Mouse (Mus musculus) mesoderm, embryonic 11.5 days (tissue): Measurements from ENCODE around the gene Fat3.
A peak's percentile ranks its signal among the peaks of the same experiment; 100 is the strongest.

Experiments used
- DNase-seq: peaks from one replicate; pipeline ENCODE4 v3.0.0-alpha.2; 2012; ENCODE audit warnings: low read depth, low spot score

Fat3 gene

DNA sequence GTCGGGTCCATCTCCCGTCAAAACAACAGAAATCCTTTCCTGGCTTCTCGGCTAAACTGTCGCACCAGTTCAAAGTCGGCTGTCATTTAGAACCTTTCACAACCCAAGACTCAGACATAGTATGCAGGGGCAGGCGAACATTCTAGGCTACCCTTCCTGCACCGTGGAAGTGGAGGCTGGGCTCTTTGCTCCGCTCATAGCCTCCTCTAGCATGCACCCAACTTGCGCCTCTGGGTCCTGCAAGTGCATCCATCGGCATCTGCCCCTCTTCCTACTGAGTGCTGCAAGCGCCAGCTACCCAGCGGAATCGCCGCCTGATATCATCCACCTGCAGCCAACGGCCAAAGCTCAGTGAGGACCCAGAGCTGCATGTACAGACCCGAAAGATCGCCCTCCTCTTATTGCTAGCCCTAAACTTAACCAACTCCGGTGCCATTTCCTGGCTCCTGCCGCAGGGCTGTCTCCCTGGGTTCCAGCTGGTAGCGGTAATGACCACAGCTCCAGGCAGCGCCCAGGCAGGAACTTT, at the start of gene Fat3:
Gene Fat3 (minus strand): TSS at position 100 of the 526 bp plus-strand sequence.
- peak; percentile 43 for DNase-seq

DNA sequence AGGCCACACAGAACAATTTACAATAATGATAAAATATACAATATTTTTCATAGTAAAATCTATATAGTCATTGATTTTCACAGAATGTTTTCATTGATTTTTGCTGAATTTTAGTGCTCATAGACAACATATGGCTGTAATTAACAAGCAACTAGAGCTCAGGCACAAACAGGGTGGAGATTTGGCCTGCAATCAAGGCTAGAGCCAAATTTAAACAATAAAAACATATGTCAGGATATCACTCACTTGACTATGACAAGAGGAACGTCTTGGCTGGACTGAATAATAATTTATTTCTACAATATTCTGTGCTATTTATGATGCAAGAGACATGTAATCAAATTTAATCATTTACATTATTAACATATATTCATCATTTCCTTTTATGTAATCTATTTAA, 31.8 kb upstream of the Fat3 start:
- DNase-seq = no peak

GRCm38 (mm10) chr9:16517543-16517942, 16.5 kb upstream of the Fat3 start:
- DNase-seq = no peak

DNA sequence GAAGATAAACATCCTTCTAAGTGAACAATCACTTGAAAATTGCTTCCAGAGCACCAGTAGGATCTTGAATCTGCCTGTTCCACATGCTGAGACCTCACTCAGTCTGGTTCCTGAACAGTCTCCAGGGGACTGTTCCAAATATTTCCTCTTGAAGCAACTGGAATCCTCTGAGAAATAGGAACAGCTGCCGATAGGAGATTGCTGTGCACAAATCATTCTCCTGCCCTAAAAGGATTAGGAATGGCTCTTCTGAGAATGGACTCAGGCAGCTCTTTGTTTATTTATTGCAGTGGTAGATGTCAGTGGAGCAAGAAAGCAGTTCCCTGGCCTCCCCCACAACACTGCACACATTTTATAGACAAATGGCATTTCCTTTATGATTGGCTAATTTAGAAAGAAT, 10.9 kb upstream of the Fat3 start:
- DNase-seq = peak; percentile 54

DNA sequence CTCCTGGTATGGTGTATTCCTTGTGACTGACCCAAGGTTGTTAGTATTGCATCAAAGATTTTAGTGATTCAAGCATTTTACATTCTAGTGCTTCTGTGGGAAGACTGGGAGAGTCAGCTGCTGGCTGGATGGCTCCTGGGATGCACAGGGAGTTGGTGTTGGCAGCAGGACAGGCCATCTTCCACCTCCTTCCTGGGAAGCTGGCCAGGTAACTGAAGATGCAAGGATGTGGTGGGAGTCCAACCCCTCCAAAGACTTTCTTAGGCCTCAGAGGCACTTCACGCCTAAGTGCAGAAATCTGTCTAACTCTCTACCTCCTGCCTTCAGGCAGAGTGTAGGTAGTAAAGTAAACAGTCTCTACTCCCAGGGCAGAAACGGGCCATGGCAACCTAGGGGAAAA, 2.7 kb upstream of the Fat3 start:
- DNase-seq = no peak

- DNase-seq = no peak
Observed at GRCm38 (mm10) chr9:16502673-16503343, 1.7 kb upstream of the Fat3 start.

- peak; percentile 83 for DNase-seq
Observed at GRCm38 (mm10) chr9:16501990-16502672, 1.0 kb upstream of the Fat3 start.

DNA sequence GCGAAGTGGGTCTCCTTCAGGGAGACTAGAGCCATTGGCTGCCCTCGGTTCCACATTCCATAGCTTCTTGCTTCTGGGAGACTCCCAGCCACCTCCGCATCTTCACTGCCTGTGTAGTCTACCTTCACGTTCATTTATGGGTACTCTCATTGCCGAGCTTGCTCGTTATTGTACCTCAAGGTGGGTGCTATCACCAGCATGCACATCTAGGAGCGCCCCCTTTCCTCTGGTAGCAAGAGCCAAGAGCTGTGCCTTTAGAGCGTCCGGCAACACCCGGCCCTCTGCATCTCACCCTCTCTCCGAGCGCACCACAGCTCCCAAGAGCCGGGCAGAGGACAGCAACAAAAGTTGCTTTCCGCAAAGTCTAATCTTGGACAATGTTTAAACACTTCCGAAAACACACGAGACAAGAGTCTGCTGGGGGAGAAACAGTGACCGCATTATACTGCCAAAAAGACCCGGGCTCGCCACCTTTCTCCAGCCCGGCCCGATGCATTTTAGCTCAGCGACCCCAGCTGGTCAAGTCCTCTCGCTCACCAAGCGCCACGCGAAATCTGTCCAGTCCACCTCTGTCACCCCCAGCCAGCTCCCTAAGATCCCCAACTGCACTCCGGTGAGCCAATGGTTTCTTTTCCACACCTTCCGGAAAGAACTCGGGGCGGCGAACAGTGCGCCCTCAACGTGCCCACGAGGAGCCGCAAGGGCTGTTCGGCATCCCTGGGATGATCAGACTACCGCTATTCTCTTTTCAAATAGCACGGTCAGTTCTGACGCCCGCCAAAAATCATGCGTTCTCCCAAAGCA, 501 bp downstream of the Fat3 start:
- DNase-seq = peak; percentile 58

- peak; percentile 76 for DNase-seq
Observed at GRCm38 (mm10) chr9:16499621-16500381, 1.3 kb downstream of the Fat3 start.

GRCm38 (mm10) chr9:16498876-16499275, 2.2 kb downstream of the Fat3 start:
- peak; percentile 43 for DNase-seq

DNA sequence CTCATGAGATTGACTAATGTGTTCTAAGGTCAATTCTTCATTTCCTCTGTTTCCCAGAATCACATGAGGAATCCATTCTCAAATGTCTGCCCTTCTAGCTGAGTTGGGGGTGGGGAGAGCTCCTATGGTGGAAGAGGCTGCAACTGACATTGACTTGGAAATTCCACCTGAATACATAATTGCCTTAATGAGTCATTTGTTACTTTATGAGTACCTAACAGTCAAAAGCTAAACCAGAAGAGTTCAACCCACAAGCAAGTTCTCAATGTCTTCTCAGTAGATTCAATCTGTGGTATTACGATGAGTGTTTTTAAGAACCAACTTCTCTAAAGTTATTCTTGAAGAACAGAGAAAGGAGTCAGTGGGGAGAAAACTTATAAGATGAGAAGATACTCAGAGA, 3.7 kb downstream of the Fat3 start:
- DNase-seq = no peak

DNA sequence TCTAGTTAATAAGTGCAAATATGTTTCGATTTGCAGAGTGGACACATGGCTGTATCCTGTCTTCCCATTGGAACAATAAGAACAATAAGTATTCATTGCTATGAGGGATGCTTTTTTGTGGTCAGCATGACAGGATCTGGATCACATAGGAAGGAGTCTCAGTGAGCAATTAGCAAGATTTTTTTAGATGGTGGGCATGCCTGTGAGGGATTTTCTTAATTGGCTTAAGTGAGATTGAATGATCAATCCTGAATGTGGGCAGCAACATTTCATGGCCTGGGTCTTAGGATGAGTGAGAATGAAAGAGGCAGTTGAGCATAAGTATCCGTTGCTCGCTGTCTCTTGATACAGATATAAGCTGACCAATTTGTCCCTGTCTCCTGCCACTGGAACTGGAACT, 4.8 kb downstream of the Fat3 start:
- DNase-seq = no peak

- no peak for DNase-seq
Observed at GRCm38 (mm10) chr9:16489661-16490060, 11.4 kb downstream of the Fat3 start.

- no peak for DNase-seq
Observed at GRCm38 (mm10) chr9:16487565-16487964, 13.5 kb downstream of the Fat3 start.

GRCm38 (mm10) chr9:16486229-16486628, 14.9 kb downstream of the Fat3 start:
- DNase-seq = no peak

GRCm38 (mm10) chr9:16485173-16485572, 15.9 kb downstream of the Fat3 start:
- DNase-seq = no peak

DNA sequence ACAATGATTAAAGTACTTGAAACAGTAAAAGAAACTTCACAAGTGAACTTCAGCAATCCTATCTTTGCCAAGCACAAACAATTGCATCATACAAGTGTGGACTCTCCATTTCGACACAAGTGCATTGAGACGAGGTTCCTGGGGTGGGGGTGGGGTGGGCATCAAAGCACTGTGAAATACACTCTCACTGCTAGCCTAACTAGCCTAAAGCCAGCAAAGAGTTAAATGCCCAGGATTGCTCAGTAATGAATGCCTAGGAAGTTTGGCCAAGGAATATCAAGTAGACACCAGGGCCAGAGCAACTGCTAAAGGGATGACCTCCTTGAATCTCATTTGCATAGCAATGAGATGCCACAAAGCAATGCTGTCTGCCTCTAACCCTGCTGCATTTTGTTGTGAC, 16.3 kb downstream of the Fat3 start:
- peak; percentile 62 for DNase-seq

- no peak for DNase-seq
Observed at GRCm38 (mm10) chr9:16461491-16461890, 39.6 kb downstream of the Fat3 start.

DNA sequence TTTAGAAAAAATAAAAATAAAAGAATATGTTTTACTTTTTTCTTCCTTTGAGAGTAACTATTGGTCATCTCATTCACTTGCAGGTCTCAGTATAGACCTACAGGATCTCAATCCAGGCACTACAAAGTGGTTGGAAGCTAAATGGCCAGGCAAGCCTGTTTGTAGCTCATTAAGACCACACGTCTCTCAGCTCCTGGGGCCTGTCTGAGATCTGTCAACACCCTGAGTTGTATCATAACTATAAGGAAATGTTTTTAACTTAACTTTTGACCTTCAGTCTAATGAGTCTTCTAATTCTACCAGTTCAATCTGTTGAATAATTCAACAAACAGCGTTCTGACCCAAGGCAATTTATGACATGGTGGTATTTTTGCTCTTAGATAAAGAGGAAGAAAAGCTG, 40.5 kb downstream of the Fat3 start:
- DNase-seq = no peak

DNA sequence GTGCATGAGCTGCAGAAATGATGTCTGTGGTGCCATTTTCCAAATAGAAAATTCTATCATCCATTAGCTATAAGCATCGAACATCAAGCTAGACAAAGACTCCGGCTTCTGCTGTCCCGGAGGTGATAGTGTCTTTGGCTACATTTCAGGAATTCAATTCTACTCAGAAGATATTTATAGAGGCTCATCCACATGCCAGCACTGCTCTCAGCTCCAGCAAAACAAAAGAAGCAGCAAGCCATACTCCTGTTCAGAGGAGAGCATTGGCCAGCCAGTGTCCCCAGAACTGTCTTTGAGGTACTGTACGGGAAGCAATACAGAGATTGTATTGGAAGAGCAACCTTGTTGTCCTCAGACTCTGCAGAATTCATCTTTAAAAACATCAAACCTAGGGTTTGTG, 59.2 kb downstream of the Fat3 start:
- DNase-seq = no peak

- DNase-seq = peak; percentile 41
Observed at GRCm38 (mm10) chr9:16440638-16441037, 60.4 kb downstream of the Fat3 start.

- DNase-seq = peak; percentile 52
Observed at GRCm38 (mm10) chr9:16439941-16440340, 61.1 kb downstream of the Fat3 start.
